Mouse (Mus musculus) limb, embryonic 14.5 days (tissue): ENCODE results near the gene Acadvl. TPM values are rescaled to one million over a fixed set of nuclear protein-coding genes. Genes with fewer than 3 reads are reported as not detected.
A peak's percentile ranks its signal among the peaks of the same experiment; 100 is the strongest.

Experiments used
- ATAC-seq: fragments of 200-750 bp; cut with Nextera tagmentation; 2 replicates; pipeline ENCODE4 v1.8.0; 2017; ENCODE audit warnings: low read depth, moderate number of reproducible peaks, moderate TSS enrichment; ENCODE audit not compliant: low FRiP score
- DNase-seq: peaks from one replicate; pipeline ENCODE4 v3.0.0-alpha.2; 2015; ENCODE audit warnings: low spot score
- H3K27ac ChIP-seq: fragments of 300-500 bp; sonication (generic); replicated peaks from 2 replicates; pipeline ENCODE4 v1.5.1; 2014; ENCODE audit warnings: low read depth, mild to moderate bottlenecking, low read length, moderate library complexity, mixed read lengths
- H3K27me3 ChIP-seq: fragments of 300-500 bp; sonication (generic); 2 replicates; pipeline ENCODE4 v1.6.1; 2014; ENCODE audit warnings: low read length, mixed read lengths; ENCODE audit not compliant: control insufficient read depth, insufficient read depth
- H3K36me3 ChIP-seq: fragments of 300-500 bp; sonication (generic); 2 replicates; pipeline ENCODE4 v1.6.1; 2014; ENCODE audit warnings: mild to moderate bottlenecking, low read length, moderate library complexity, mixed read lengths; ENCODE audit not compliant: control insufficient read depth, insufficient read depth
- H3K4me1 ChIP-seq: fragments of 300-500 bp; sonication (generic); 2 replicates; pipeline ENCODE4 v1.6.1; 2014; ENCODE audit warnings: antibody characterized with exemption, low read length, mixed read lengths; ENCODE audit not compliant: control insufficient read depth, insufficient read depth
- H3K4me2 ChIP-seq: fragments of 300-500 bp; sonication (generic); replicated peaks from 2 replicates; pipeline ENCODE4 v1.6.1; 2014; ENCODE audit warnings: low read depth, mild to moderate bottlenecking, low read length, moderate library complexity; ENCODE audit not compliant: severe bottlenecking
- H3K4me3 ChIP-seq: fragments of 300-500 bp; sonication (generic); replicated peaks from 2 replicates; pipeline ENCODE4 v1.5.1; 2014; ENCODE audit warnings: low read length
- H3K9ac ChIP-seq: fragments of 300-500 bp; sonication (generic); 2 replicates; pipeline ENCODE4 v1.6.1; 2014; ENCODE audit warnings: mild to moderate bottlenecking, low read depth, low read length, moderate library complexity; ENCODE audit not compliant: severe bottlenecking
- H3K9me3 ChIP-seq: fragments of 300-500 bp; sonication (generic); 2 replicates; pipeline ENCODE4 v1.6.1; 2016; ENCODE audit warnings: low read length; ENCODE audit not compliant: control insufficient read depth
- POLR2A ChIP-seq: fragments of 200-500 bp; IDR thresholded peaks from 2 replicates; pipeline ENCODE4 v1.8.0; 2012; ENCODE audit warnings: inconsistent platforms, mild to moderate bottlenecking, moderate library complexity, borderline replicate concordance; ENCODE audit not compliant: insufficient read depth, insufficient read length; ENCODE audit errors: extremely low read depth
- WGBS: fragments of 180-500 bp; shearing (Covaris S2); extraction: QIAGEN DNeasy Blood & Tissue Kit; methylation state at CpG from one replicate; pipeline ENCODE4 v1.1.7; 2014; 5-methylcytosine and 5-hydroxymethylcytosine counted together
- polyA plus RNA-seq, 2 experiments: library from polyadenylated mRNA; depleted of rRNA in 1 of 2; stranded (reverse) in 1 of 2; unstranded in 1 of 2; fragments of >200 nt; fragmentation: Nextera tagmentation in 1 of 2; extraction: Ambion mirVana in 1 of 2; gene quantifications; 2 replicates each; pipeline versions ENCODE4 v1.2.1 to v1.2.3; 2012 to 2014

Acadvl gene
- polyA plus RNA-seq, 2 experiments = 55.4 to 71.8 TPM

DNA sequence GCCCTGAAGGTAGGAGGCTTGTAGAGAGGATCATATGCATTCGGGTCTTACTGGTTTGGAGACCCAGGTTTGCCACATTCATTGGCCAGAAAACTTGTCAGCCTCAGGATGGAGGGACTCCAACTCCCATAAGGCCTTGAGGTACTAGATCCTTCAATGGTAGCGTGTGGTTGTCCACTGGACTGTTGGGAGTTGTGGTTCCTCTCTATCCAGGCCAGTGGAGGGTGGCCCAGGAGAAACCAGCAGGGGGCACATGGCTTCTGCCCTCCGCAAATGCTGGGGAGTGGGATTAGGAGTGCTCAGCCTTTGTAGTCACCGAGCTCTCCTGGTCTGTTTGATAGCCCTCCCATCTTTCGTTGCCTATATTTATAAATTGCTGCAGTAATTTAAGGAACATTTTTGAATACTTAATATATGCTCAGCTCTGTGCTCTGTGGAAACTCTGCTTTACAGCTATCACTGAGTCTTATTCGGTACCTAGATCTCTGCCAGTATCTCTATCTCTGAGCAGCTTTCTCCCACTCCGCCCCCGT, 5.6 kb upstream of the Acadvl start:
- H3K9me3 ChIP-seq = no peaks in the 10 kb centered on the region
- H3K4me3 ChIP-seq = peak overlapping the region; percentile 79
- ATAC-seq (peak; percentile 60), DNase-seq (peak; percentile 89)
- peak overlapping the region; percentile 63 for H3K27ac ChIP-seq
- H3K4me2 ChIP-seq = peak overlapping the region; percentile 89
- H3K9ac ChIP-seq = 0 out of 2 replicates have a peak overlapping the region, but pooled peaks have one; percentile 21
- 0% methylated on average over 8 of the region's 8 CpGs for WGBS
- H3K4me1 ChIP-seq = peaks cover 49% of the 10 kb centered on the region
- no peaks in the 10 kb centered on the region for H3K27me3 ChIP-seq
- H3K36me3 ChIP-seq = no peaks in the 10 kb centered on the region
- TF ChIP-seq POLR2A = no peak

DNA sequence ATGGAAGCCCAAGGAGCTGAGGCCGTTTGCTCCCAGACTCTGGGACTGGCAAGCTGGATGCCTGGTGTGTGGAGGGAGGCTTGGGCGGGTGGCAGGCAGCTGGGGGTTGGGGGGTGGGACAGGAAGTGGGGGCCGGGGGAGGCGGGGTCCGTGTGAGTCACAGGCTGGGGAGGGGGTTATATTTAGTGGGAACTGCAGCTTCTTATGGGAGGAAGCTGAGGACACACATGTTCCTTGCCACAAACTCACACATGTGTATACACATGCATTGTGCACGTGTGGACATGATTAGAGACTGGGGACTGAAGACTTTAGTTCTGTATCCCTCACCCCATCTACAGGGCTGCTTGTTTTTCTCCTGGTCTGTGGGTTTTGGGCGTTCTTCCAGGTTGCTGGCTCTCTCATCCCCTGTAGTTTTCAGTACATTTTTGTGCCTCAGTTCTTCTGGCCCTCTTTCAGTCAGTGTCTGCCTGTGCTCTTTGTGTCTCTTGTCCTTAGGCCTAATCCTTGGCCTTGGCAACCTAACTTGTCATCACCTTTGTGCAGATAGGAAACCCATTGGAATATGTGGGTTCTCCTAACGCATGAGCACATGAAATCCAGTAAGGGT, 4.9 kb upstream of the Acadvl start:
- peak overlapping the region; percentile 53 for H3K27ac ChIP-seq
- ATAC-seq (no peak), DNase-seq (no peak)
- no peaks in the 10 kb centered on the region for H3K36me3 ChIP-seq
- H3K4me3 ChIP-seq = peak overlapping the region; percentile 79
- 5% methylated on average over 7 of the region's 8 CpGs for WGBS
- TF ChIP-seq POLR2A = no peak
- no peaks in the 10 kb centered on the region for H3K9me3 ChIP-seq
- peak overlapping the region; percentile 89 for H3K4me2 ChIP-seq
- peaks cover 47% of the 10 kb centered on the region for H3K4me1 ChIP-seq
- peak overlapping the region; percentile 21; the same call in 1 of the 2 replicates for H3K9ac ChIP-seq
- no peaks in the 10 kb centered on the region for H3K27me3 ChIP-seq

DNA sequence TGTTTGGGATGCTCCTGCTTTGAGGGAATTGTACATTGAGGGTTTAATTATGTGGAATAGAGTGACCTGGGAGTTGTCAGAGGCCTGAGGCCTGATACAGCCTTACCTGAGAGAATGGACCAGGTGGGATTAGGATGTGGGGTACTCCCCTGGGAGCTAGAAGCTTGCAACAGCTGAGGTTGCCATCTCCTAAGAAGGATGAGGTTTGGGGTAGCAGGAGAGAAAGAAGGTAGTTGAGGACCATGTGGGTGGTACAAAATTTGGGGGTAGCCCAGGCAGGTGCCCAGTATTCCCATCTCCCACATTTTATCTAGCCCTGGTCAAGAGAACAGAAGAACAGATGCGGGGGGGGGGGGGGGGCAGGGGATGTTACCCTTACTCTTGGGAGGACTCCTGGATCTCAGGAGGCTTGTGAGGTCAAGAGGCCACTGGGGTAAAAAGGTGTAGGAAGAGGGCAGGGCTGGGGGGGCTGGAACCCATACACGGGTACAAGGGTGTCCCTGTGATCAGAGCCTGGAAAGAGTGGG, 4.3 kb upstream of the Acadvl start:
- Histone ChIP-seq H3K36me3 (no peaks in the 10 kb centered on the region), H3K9me3 (no peaks in the 10 kb centered on the region), H3K27ac (peak overlapping the region; percentile 53), H3K4me2 (peak overlapping the region; percentile 89), H3K9ac (peak overlapping the region; percentile 88), H3K4me3 (peak overlapping the region; percentile 79), H3K4me1 (peaks cover 51% of the 10 kb centered on the region), H3K27me3 (no peaks in the 10 kb centered on the region)
- no peak for DNase-seq
- no peak for TF ChIP-seq POLR2A
- ATAC-seq = no peak
- 50% methylated on average over 1 of the region's 2 CpGs for WGBS

DNA sequence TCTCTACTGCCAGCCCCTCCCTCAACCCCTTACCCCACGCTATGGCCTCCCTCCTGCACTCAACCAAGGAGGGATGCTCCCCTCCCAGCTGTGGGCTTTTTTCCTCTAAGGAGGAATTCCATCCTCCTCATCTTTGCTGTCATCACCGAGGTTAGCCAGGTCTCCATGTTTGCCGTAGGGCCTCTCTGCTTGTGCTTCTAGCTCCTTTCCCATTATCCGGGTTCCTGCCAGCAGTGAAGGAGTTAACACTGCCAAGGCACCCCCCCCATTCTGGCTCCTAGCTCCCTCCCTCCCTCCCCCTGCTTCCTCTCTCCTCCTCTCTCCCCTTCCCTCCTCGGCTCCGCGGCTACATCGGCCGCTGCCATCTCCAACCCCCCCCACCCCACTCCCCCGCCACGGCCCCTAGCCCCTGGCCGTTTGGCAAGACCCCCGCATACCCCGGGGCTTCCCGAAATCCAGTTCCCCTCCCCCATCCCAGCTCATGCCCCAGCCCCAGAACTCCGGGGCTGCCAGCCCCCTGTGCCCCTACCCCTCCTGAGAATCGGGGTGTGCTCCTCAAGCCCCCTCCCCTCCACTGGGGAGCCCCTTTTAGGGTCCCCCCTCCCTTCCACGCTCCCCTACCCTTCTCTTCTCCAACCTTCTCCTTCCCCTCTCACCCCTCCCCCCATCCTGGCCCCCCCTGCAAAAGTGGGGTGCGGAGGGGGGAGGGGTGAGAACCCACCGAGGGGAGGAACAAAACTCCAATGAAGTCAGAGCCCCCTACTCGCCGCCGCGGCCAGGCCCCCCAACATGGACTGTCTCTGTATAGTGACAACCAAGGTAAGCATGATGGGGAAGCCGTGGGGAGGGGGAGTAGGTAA, 3.1 kb upstream of the Acadvl start:
- DNase-seq = peak; percentile 92
- Histone ChIP-seq H3K4me1 (peaks cover 49% of the 10 kb centered on the region), H3K27me3 (no peaks in the 10 kb centered on the region), H3K4me3 (peak overlapping the region; percentile 79), H3K9ac (peak overlapping the region; percentile 88), H3K36me3 (peaks cover 6% of the 10 kb centered on the region), H3K27ac (peak overlapping the region; percentile 90), H3K4me2 (peak overlapping the region; percentile 89), H3K9me3 (no peaks in the 10 kb centered on the region)
- TF ChIP-seq POLR2A = no peak
- no peak for ATAC-seq
- WGBS = 2% methylated on average over 25 of the region's 25 CpGs

DNA sequence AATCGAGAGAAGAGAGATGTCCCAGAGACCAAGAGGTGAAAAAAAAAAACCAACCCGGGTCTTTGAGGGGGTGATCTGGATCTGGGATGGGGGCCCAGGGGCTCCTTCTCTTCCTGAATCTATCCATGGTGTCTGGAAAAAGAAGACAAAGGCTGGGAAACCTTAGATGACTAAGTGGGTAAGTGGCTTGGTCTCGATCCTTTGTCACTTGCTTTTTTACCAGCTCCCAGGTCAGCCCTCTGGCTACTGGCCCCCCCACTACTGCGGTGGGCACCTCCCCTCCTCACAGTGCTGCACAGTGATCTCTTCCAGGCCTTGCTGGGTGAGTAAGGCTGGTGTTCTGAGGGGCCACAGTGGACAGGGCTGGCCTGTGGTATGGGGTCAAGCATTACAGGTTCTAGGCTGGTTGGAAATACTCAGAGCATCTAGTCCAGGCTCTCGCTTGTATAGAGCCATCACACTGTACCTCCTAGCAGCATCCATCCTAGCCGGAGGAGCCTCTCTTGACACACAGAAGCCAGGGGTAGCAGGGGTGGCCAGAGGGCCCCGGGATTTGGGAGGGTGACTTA, 2.1 kb upstream of the Acadvl start:
- DNase-seq (no peak), ATAC-seq (no peak)
- no peaks in the 10 kb centered on the region for H3K27me3 ChIP-seq
- peaks cover 45% of the 10 kb centered on the region for H3K4me1 ChIP-seq
- peak overlapping the region; percentile 49 for H3K27ac ChIP-seq
- peak overlapping the region; percentile 79 for H3K4me3 ChIP-seq
- TF ChIP-seq POLR2A = no peak
- 43% methylated on average over 7 of the region's 7 CpGs for WGBS
- peak overlapping the region; percentile 88; the same call in 1 of the 2 replicates for H3K9ac ChIP-seq
- H3K4me2 ChIP-seq = peak overlapping the region; percentile 89
- H3K36me3 ChIP-seq = peaks cover 16% of the 10 kb centered on the region
- H3K9me3 ChIP-seq = no peaks in the 10 kb centered on the region
